Mouse (Mus musculus): ENCODE results near the gene Tmem39a.

Tmem39a gene

GRCm38 (mm10) chr16:38637085-38637484 lies 78.6 kb downstream of the Tmem39a start:
- no peak for DNase-seq
